Mouse (Mus musculus): ENCODE data around the gene Myo1d. TPM values are rescaled to one million over a fixed set of nuclear protein-coding genes. Genes with fewer than 3 reads are reported as not detected.

Gene Myo1d
- total and polyA plus RNA-seq, 3 experiments, result 15.9 to 81.1 (median 41.7) TPM

- Histone ChIP-seq H3K9ac (ENCODE audit: control insufficient read depth, low read depth, low read length, poor library complexity, severe bottlenecking) (no peak overlapping the region), H3K36me3 (ENCODE audit: control insufficient read depth in 1 of 2, insufficient read depth in 2 of 2, low read length in 2 of 2) (peaks cover 0 to 14% of the 10 kb centered on the region in 2 experiments; a peak in 2 of 4 replicates)
These were observed 106.8 kb downstream of the Myo1d start for GRCm38 (mm10) chr11:80673013-80673412.

DNA sequence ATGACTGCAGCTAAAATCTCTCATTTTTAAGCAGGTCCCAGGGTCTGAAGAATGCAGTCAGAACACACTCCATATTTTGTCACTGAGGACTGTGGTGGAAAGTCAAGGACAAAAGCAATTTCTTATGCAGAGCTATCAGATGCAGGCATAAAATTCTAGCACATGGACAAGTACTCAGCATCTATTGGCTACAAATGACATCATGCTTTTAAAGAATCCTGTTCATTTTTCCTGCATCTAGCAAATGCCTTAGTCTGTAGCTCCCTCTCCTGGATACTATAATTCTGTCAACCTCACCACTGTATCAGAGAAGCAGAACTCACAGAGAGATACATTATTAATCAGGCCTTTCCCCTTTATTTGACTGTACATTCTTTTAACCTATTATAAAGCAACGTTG lies 109.4 kb downstream of the Myo1d start:
- Histone ChIP-seq H3K79me2 (ENCODE audit: control insufficient read depth, insufficient read depth, low read length, poor library complexity) (no peaks in the 10 kb centered on the region), H3K9ac (ENCODE audit: control insufficient read depth, low read depth, low read length, poor library complexity, severe bottlenecking) (no peak overlapping the region), H3K36me3 (ENCODE audit: control insufficient read depth in 1 of 2, insufficient read depth in 2 of 2, low read length in 2 of 2) (peaks cover 0 to 13% of the 10 kb centered on the region in 2 experiments; a peak in 2 of 4 replicates), H3K27me3 (ENCODE audit: control insufficient read depth in 1 of 2, insufficient read depth in 2 of 2, low read length in 2 of 2) (no peaks in the 10 kb centered on the region), H3K4me3 (ENCODE audit: control insufficient read depth in 1 of 2, insufficient read depth in 1 of 2, low read depth in 2 of 2, low read length in 2 of 2) (no peak overlapping the region), H3K9me3 (replicated peaks; ENCODE audit: insufficient read depth, low read length) (no peaks in the 10 kb centered on the region), H3K4me1 (ENCODE audit: control insufficient read depth in 1 of 2, insufficient read depth in 2 of 2, low read length in 2 of 2) (no peaks in the 10 kb centered on the region), H3K27ac (ENCODE audit: control insufficient read depth, low read depth, low read length) (no peak overlapping the region)
- TF ChIP-seq CTCF (IDR thresholded peaks at IDR 0.05 in 2 of 3, conservative IDR thresholded peaks at IDR 0.05 in 1 of 3; ENCODE audit: control insufficient read depth in 1 of 3, insufficient read depth in 1 of 3, low read depth in 2 of 3, low read length in 3 of 3, poor library complexity in 1 of 3, severe bottlenecking in 1 of 3) (peak in 1 of 3 experiments; percentile 69; a peak in 2 of 6 replicates), RAD21 (IDR thresholded peaks at IDR 0.05; ENCODE audit: low read depth, low read length) (peak; percentile 74), ZC3H11A (IDR thresholded peaks at IDR 0.05; ENCODE audit: low read depth, low read length) (no peak), SMC3 (IDR thresholded peaks at IDR 0.05; ENCODE audit: low read depth, low read length) (peak; percentile 55)
- DNase-seq (ENCODE audit: low read depth, low spot score), result peak; percentile 57

More at GRCm38 (mm10) chr11:80673013-80673412, 106.8 kb downstream of the Myo1d start:
- no peak for DNase-seq (ENCODE audit: low read depth, low spot score)
- Histone ChIP-seq H3K79me2 (ENCODE audit: control insufficient read depth, insufficient read depth, low read length, poor library complexity) (no peaks in the 10 kb centered on the region), H3K4me3 (ENCODE audit: control insufficient read depth in 1 of 2, insufficient read depth in 1 of 2, low read depth in 2 of 2, low read length in 2 of 2) (no peak overlapping the region), H3K27ac (ENCODE audit: control insufficient read depth, low read depth, low read length) (no peak overlapping the region), H3K4me1 (ENCODE audit: control insufficient read depth in 1 of 2, insufficient read depth in 2 of 2, low read length in 2 of 2) (no peaks in the 10 kb centered on the region), H3K9me3 (replicated peaks; ENCODE audit: insufficient read depth, low read length) (no peaks in the 10 kb centered on the region), H3K27me3 (ENCODE audit: control insufficient read depth in 1 of 2, insufficient read depth in 2 of 2, low read length in 2 of 2) (no peaks in the 10 kb centered on the region)
- TF ChIP-seq ZNF384 (IDR thresholded peaks at IDR 0.05; ENCODE audit: low read depth, low read length), result peak; percentile 72
- TF ChIP-seq USF2 (IDR thresholded peaks at IDR 0.05; ENCODE audit: borderline replicate concordance in 1 of 2, insufficient read depth in 1 of 2, low read depth in 1 of 2, low read length in 2 of 2), result no peak

GRCm38 (mm10) chr11:80669934-80670333 lies 109.9 kb downstream of the Myo1d start:
- DNase-seq (ENCODE audit: low read depth, low spot score), result no peak
- no peaks in the 10 kb centered on the region for H3K9me3 ChIP-seq (replicated peaks; ENCODE audit: insufficient read depth, low read length)
- no peaks in the 10 kb centered on the region for H3K4me1 ChIP-seq (ENCODE audit: control insufficient read depth in 1 of 2, insufficient read depth in 2 of 2, low read length in 2 of 2)
- H3K79me2 ChIP-seq (ENCODE audit: control insufficient read depth, insufficient read depth, low read length, poor library complexity), result no peaks in the 10 kb centered on the region
- TF ChIP-seq ZKSCAN1 (IDR thresholded peaks at IDR 0.05; ENCODE audit: low read depth, low read length), result no peak
- TF ChIP-seq RAD21 (IDR thresholded peaks at IDR 0.05; ENCODE audit: low read depth, low read length), result no peak
- no peak for TF ChIP-seq CHD1 (IDR thresholded peaks at IDR 0.05; ENCODE audit: low read depth, low read length)
- no peak for TF ChIP-seq JUND (IDR thresholded peaks at IDR 0.05; ENCODE audit: low read depth, low read length)
- TF ChIP-seq USF1 (IDR thresholded peaks at IDR 0.05; ENCODE audit: low read depth, low read length), result no peak
- TF ChIP-seq MAFK (IDR thresholded peaks at IDR 0.05; ENCODE audit: borderline replicate concordance, low read depth, low read length), result no peak
- no peak for TF ChIP-seq POLR2A (IDR thresholded peaks at IDR 0.05; ENCODE audit: control insufficient read depth in 1 of 2, insufficient read depth in 1 of 2, low read depth in 1 of 2, low read length in 2 of 2, poor library complexity in 1 of 2)
- H3K36me3 ChIP-seq (ENCODE audit: control insufficient read depth in 1 of 2, insufficient read depth in 2 of 2, low read length in 2 of 2), result peaks cover 0 to 12% of the 10 kb centered on the region in 2 experiments; a peak in 2 of 4 replicates
- no peak overlapping the region for H3K9ac ChIP-seq (ENCODE audit: control insufficient read depth, low read depth, low read length, poor library complexity, severe bottlenecking)
- no peak overlapping the region for H3K4me3 ChIP-seq (ENCODE audit: control insufficient read depth in 1 of 2, insufficient read depth in 1 of 2, low read depth in 2 of 2, low read length in 2 of 2)
- no peak overlapping the region for H3K27ac ChIP-seq (ENCODE audit: control insufficient read depth, low read depth, low read length)
- H3K27me3 ChIP-seq (ENCODE audit: control insufficient read depth in 1 of 2, insufficient read depth in 2 of 2, low read length in 2 of 2), result no peaks in the 10 kb centered on the region

All from MEL (cell line).